Mouse (Mus musculus) spleen, postnatal 0 days (tissue): ENCODE results near the gene H2afb1. TPM values are rescaled to one million over a fixed set of nuclear protein-coding genes. Genes with fewer than 3 reads are reported as not detected.

ENCODE experiments used
- polyA plus RNA-seq: library from polyadenylated mRNA; unstranded; fragments of >200 nt; fragmentation: Nextera tagmentation; extraction: Ambion mirVana; gene quantifications from 2 replicates; pipeline ENCODE4 v1.2.1, GENCODE M21; 2015

The H2afb1 gene
- polyA plus RNA-seq = not detected in 2 replicates

DNA sequence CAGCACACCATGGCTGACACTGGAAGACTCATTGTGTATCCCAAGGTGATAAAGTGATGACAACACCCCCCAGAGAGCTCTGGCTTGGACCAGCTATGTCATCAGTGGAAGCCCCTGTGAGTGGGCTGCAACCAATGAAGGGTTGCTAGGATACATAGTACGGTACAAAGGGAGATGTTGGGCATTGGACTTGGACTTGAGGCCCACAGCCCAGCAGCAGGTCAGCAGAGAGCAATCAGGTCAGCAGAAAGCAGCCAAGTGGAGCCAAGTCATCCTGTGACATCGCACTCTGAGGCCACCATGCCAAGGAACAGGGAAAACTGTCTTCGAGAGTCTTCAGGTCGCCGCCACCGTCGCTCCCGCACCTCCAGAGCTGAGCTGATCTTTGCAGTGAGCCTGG is at the start of gene H2afb1:
Gene H2afb1 (plus strand): TSS at position 301 of the 400 bp plus-strand sequence.

